Mouse (Mus musculus) layer of hippocampus, postnatal 36 days (tissue): Measurements from ENCODE around the gene Gm14085. TPM values are rescaled to one million over a fixed set of nuclear protein-coding genes. Genes with fewer than 3 reads are reported as not detected.

Experiments used
- DNase-seq, 2 experiments: peaks; one replicate each; pipeline ENCODE4 v3.0.0; 2022
- total RNA-seq, 2 experiments: library from RNA; stranded (reverse); gene quantifications; 2 replicates each; pipeline ENCODE4 v1.2.3; 2021

The Gm14085 gene
- total RNA-seq, 2 experiments from 2014 or later: not detected

DNA sequence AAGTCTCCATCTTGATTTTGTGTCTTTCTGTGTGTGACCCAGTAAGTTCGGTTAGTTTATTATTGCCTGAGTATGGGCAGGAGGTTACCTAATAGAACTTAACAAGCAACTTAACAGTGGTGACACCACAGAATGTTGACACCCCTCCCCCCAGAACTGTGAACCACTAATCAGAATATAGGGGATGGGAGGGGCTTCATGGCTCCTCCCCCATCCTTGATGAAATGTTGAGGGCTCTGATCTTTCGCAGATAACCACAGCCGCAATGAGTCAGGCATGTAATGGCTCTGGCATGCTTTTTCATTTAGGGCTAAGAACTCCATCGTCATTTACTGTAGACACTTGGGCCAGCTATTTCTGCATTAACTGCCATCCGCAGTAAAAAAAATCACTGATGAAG lies 76.5 kb downstream of the Gm14085 start:
- DNase-seq: no peak

GRCm38 (mm10) chr2:122562251-122562650 lies 77.5 kb downstream of the Gm14085 start:
- no peak for DNase-seq

DNA sequence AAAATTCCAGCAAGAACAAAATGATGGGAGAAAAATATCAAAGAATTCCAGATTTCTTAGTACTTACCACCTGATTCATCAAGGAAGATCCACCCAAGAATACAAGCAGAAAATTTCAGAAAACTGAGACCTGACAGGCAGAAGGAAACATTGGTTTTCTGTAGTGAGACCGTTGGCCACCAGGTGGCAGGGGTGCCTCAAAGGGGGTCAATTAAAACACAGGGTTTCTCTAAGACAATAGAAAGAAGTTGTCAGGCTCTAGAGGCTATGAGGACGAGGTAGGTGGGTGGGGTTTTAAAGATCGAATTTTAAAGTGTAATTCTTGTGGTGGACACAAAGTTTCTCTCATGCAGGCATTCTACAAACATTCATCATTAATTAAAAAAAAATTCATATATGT lies 84.7 kb downstream of the Gm14085 start:
- DNase-seq: peak; percentile 41 to 44

DNA sequence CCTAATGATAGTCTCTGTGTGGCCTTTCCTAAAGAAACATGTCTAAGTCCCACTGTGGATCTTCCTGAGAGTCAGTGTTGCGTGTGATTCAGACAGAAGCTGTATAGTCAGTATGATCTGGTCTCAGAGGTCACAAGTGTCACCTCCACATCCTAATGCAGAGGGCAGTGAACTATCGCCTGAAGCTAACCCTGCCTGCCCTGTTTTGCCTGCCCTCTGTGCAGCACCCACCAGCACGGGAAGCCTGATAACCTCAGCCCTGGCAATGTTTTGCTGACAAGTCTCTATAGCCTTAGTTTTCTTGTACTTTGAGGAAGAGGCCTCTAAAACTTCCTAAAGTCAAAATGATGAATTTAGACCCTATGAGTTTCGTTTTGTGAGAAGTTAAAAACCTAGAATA lies 85.7 kb downstream of the Gm14085 start:
- DNase-seq: no peak

DNA sequence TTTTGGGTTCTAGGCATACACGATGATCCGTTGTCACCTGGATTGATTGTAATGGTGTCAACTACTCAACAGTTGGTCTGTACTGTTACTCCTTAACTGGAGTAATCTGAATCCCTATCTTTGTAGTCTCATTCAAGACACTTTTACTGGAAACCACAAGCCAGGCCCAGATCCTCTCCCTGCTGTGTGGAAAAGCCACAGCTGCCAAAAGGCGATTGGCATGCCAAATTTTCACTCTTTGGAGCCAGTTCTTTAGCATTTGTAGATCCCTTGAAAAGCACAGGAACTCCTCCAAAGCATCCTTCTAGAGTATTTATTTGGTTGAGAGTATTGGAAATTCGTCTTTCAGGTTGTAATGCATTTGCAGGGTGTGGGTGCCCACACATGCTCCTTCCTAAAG lies 86.6 kb downstream of the Gm14085 start:
- DNase-seq: no peak

GRCm38 (mm10) chr2:122572438-122572837 lies 87.7 kb downstream of the Gm14085 start:
- DNase-seq: no peak

- no peak for DNase-seq
Measured at GRCm38 (mm10) chr2:122575470-122575869, 90.7 kb downstream of the Gm14085 start.

DNA sequence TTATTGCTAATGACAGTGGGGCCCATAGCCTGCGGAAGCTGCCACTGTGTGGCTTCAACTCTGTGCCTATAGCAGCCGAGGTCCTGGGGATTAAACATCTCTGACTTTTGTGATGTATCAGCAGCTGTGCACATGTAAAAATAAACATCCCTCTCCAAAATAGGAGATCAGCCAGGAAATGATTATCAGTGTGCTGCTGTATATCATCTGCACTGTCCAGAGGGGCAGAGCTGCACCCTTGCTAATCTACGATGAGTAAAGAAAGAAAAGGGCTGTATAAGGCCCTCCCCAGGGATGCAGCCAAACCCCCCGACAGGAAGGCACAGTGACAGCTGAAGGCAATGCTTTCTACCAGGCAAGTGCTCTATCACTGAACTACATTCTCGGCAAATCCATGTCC lies 91.6 kb downstream of the Gm14085 start:
- DNase-seq: no peak

- DNase-seq: no peak
Measured at GRCm38 (mm10) chr2:122577316-122577715, 92.6 kb downstream of the Gm14085 start.

Other genes starting within 250 kb of the Gm14085 start
- under 1 TPM in 1 of 2 experiments, not detected in 1; 0.05 TPM for gene Duox2, start 186.5 kb upstream of the Gm14085 start, total RNA-seq
- gene Duoxa2, start 186.0 kb upstream of the Gm14085 start, total RNA-seq: not detected
- not detected for gene Duoxa1, start 171.2 kb upstream of the Gm14085 start, total RNA-seq
- gene Duox1, start 169.3 kb upstream of the Gm14085 start, total RNA-seq: not detected
- 10 to 100 TPM; 56.6 to 60.0 TPM for gene Shf, start 115.8 kb upstream of the Gm14085 start, total RNA-seq
- not detected for gene Slc28a2, start 58.5 kb upstream of the Gm14085 start, total RNA-seq
- 10 to 100 TPM; 58.7 to 60.1 TPM for gene Gatm, start 126.4 kb downstream of the Gm14085 start, total RNA-seq
- gene AA467197, start 152.0 kb downstream of the Gm14085 start, total RNA-seq: 1 to 10 TPM in 1 of 2 experiments, not detected in 1; 1.5 TPM
- 10 to 100 TPM; 28.4 to 29.4 TPM for gene Slc30a4, start 217.7 kb downstream of the Gm14085 start, total RNA-seq